Mouse (Mus musculus) cerebellum, adult 2 months (tissue): ENCODE results near the gene Ccdc6. TPM values are rescaled to one million over a fixed set of nuclear protein-coding genes. Genes with fewer than 3 reads are reported as not detected.
"Not testable (repeated sequence)": the region's sequence is repeated elsewhere in the genome, so short reads cannot be mapped to it uniquely, and the experiment has no call there.

Source experiments
- DNase-seq, 2 experiments: peaks; one replicate each; pipeline ENCODE4 v3.0.0; 2021
- H3K27ac ChIP-seq: fragments of 200-500 bp; 2 replicates; pipeline ENCODE4 v1.5.1; 2012; ENCODE audit warnings: low read length, control low read depth, inconsistent platforms; ENCODE audit not compliant: insufficient read depth
- H3K27me3 ChIP-seq: fragments of 200-500 bp; 2 replicates; pipeline ENCODE4 v1.6.1; 2012; ENCODE audit warnings: inconsistent platforms, mild to moderate bottlenecking, low read length, moderate library complexity; ENCODE audit not compliant: control insufficient read depth, insufficient read depth
- H3K4me1 ChIP-seq: fragments of 200-500 bp; 2 replicates; pipeline ENCODE4 v1.6.1; 2011; ENCODE audit warnings: low read length; ENCODE audit not compliant: control insufficient read depth, insufficient read depth
- H3K4me3 ChIP-seq: fragments of 200-500 bp; replicated peaks from 2 replicates; pipeline ENCODE3; 2011; ENCODE audit warnings: mild to moderate bottlenecking, low read depth, low read length, control low read depth; ENCODE audit not compliant: insufficient read depth
- CTCF ChIP-seq: fragments of 200-500 bp; IDR thresholded peaks from 2 replicates; pipeline ENCODE4 v1.5.1; 2011; ENCODE audit warnings: low read depth, mild to moderate bottlenecking, control low read depth, low read length, moderate library complexity, borderline replicate concordance; ENCODE audit not compliant: insufficient read depth
- POLR2A ChIP-seq: fragments of 200-500 bp; IDR thresholded peaks from 2 replicates; pipeline ENCODE4 v1.6.1; 2011; ENCODE audit warnings: low read length, control low read depth, borderline replicate concordance; ENCODE audit not compliant: insufficient read depth
- WGBS: fragments of 180-500 bp; shearing (Covaris S2); methylation state at CpG from one replicate; pipeline ENCODE4 v1.1.7; 2018; 5-methylcytosine and 5-hydroxymethylcytosine counted together
- polyA plus RNA-seq: library from polyadenylated mRNA; depleted of rRNA; stranded (reverse); fragments of >200 nt; gene quantifications from 2 replicates; pipeline ENCODE4 v1.2.3, GENCODE M21; 2012; rRNA removed

Ccdc6 gene
- polyA plus RNA-seq, 1 experiment = 31.7 TPM

GRCm38 (mm10) chr10:70220971-70221370, 124.0 kb downstream of the Ccdc6 start:
- H3K4me1 ChIP-seq = no peaks in the 10 kb centered on the region
- H3K4me3 ChIP-seq = no peak overlapping the region
- H3K27me3 ChIP-seq = no peaks in the 10 kb centered on the region
- WGBS = 69% methylated on average over 5 of the region's 5 CpGs
- no peak for DNase-seq
- no peak overlapping the region for H3K27ac ChIP-seq
- TF ChIP-seq CTCF (no peak), POLR2A (no peak)

- H3K4me1 ChIP-seq, DNase-seq, H3K27ac ChIP-seq, H3K4me3 ChIP-seq, H3K27me3 ChIP-seq: not testable (repeated sequence)
- WGBS = 96% methylated on average over 8 of the region's 8 CpGs
Measured at GRCm38 (mm10) chr10:70222231-70222630, 125.3 kb downstream of the Ccdc6 start.

GRCm38 (mm10) chr10:70224571-70224970, 127.7 kb downstream of the Ccdc6 start:
- no peaks in the 10 kb centered on the region for H3K4me1 ChIP-seq
- no peak for DNase-seq
- no peak overlapping the region for H3K4me3 ChIP-seq
- no peak overlapping the region for H3K27ac ChIP-seq
- H3K27me3 ChIP-seq = no peaks in the 10 kb centered on the region
- TF ChIP-seq CTCF (no peak), POLR2A (no peak)
- WGBS = 88% methylated on average over 6 of the region's 6 CpGs

GRCm38 (mm10) chr10:70225760-70226159, 128.8 kb downstream of the Ccdc6 start:
- no peak overlapping the region for H3K4me3 ChIP-seq
- TF ChIP-seq CTCF = no peak
- TF ChIP-seq POLR2A = no peak
- DNase-seq = no peak
- H3K27ac ChIP-seq = no peak overlapping the region
- H3K27me3 ChIP-seq = no peaks in the 10 kb centered on the region
- H3K4me1 ChIP-seq = no peaks in the 10 kb centered on the region
- WGBS = 59% methylated on average over 6 of the region's 6 CpGs

- H3K27me3 ChIP-seq = no peaks in the 10 kb centered on the region
- TF ChIP-seq CTCF = no peak
- no peak for TF ChIP-seq POLR2A
- H3K4me1 ChIP-seq = no peaks in the 10 kb centered on the region
Measured at GRCm38 (mm10) chr10:70226608-70227007, 129.7 kb downstream of the Ccdc6 start.

GRCm38 (mm10) chr10:70230352-70230751, 133.4 kb downstream of the Ccdc6 start:
- H3K4me3 ChIP-seq = no peak overlapping the region
- TF ChIP-seq CTCF (no peak), POLR2A (no peak)
- H3K4me1 ChIP-seq = no peaks in the 10 kb centered on the region
- 36% methylated on average over 6 of the region's 6 CpGs for WGBS
- DNase-seq = no peak
- no peak overlapping the region for H3K27ac ChIP-seq
- no peaks in the 10 kb centered on the region; the same call in 1 of the 2 replicates for H3K27me3 ChIP-seq

More at GRCm38 (mm10) chr10:70226608-70227007, 129.7 kb downstream of the Ccdc6 start:
- Histone ChIP-seq H3K4me3 (no peak overlapping the region), H3K27ac (no peak overlapping the region)
- no peak for DNase-seq

- Histone ChIP-seq H3K27me3 (no peaks in the 10 kb centered on the region; the same call in 1 of the 2 replicates), H3K27ac (no peak overlapping the region), H3K4me1 (no peaks in the 10 kb centered on the region), H3K4me3 (no peak overlapping the region)
- 72% methylated on average over 2 of the region's 2 CpGs for WGBS
- DNase-seq = no peak
- TF ChIP-seq CTCF (no peak), POLR2A (no peak)
Measured at GRCm38 (mm10) chr10:70237936-70238335, 141.0 kb downstream of the Ccdc6 start.

Other genes with a start within 250 kb of the Ccdc6 start
- 13.1 and 16.3 TPM in 2 replicates for gene Mrln, start 107.5 kb downstream of the Ccdc6 start, polyA plus RNA-seq
- gene Slc16a9, start 148.0 kb downstream of the Ccdc6 start, polyA plus RNA-seq = 3.7 and 4.5 TPM in 2 replicates